Mouse (Mus musculus) thymus, adult 2 months (tissue): ENCODE measurements around the gene Zfyve27.

Experiments used
- CTCF ChIP-seq: fragments of 200-500 bp; IDR thresholded peaks from 2 replicates; pipeline ENCODE4 v1.5.1; 2012; ENCODE audit warnings: mild to moderate bottlenecking, control low read depth, low read length, moderate library complexity, borderline replicate concordance; ENCODE audit not compliant: control insufficient read depth, poor library complexity, insufficient read depth; ENCODE audit errors: extremely low read depth
- POLR2A ChIP-seq: fragments of 200-500 bp; IDR thresholded peaks from 2 replicates; pipeline ENCODE4 v1.6.1; 2012; ENCODE audit warnings: mild to moderate bottlenecking, low read length, control low read depth, moderate library complexity; ENCODE audit not compliant: control insufficient read depth, poor library complexity, insufficient read depth; ENCODE audit errors: extremely low read depth

- TF ChIP-seq POLR2A (no peak), CTCF (no peak)
These were observed at the start of gene Zfyve27 for GRCm38 (mm10) chr19:42163764-42164163.
